Mouse (Mus musculus) thymus, adult 2 months (tissue): ENCODE data around the gene AI467606. TPM values are rescaled to one million over a fixed set of nuclear protein-coding genes. Genes with fewer than 3 reads are reported as not detected.

ENCODE experiments used
- DNase-seq: peaks from one replicate; pipeline ENCODE4 v3.0.0; 2021
- H3K27ac ChIP-seq: fragments of 200-500 bp; 2 replicates; pipeline ENCODE4 v1.5.1; 2012; ENCODE audit warnings: low read length, control low read depth; ENCODE audit not compliant: control insufficient read depth, insufficient read depth
- H3K27me3 ChIP-seq: fragments of 200-500 bp; 2 replicates; pipeline ENCODE4 v1.6.1; 2012; ENCODE audit warnings: mild to moderate bottlenecking, low read length, moderate library complexity, mixed read lengths; ENCODE audit not compliant: control insufficient read depth, insufficient read depth
- H3K36me3 ChIP-seq: fragments of 200-500 bp; 2 replicates; pipeline ENCODE4 v1.6.1; 2012; ENCODE audit warnings: mild to moderate bottlenecking, low read length, moderate library complexity; ENCODE audit not compliant: control insufficient read depth, insufficient read depth
- H3K4me1 ChIP-seq: fragments of 200-500 bp; replicated peaks from 2 replicates; pipeline ENCODE4 v1.6.1; 2012; ENCODE audit warnings: low read length; ENCODE audit not compliant: control insufficient read depth, insufficient read depth
- H3K4me3 ChIP-seq: fragments of 200-500 bp; 2 replicates; pipeline ENCODE4 v1.5.1; 2012; ENCODE audit warnings: mild to moderate bottlenecking, low read length, control low read depth, moderate library complexity; ENCODE audit not compliant: control insufficient read depth, insufficient read depth
- CTCF ChIP-seq: fragments of 200-500 bp; IDR thresholded peaks from 2 replicates; pipeline ENCODE4 v1.5.1; 2012; ENCODE audit warnings: mild to moderate bottlenecking, control low read depth, low read length, moderate library complexity, borderline replicate concordance; ENCODE audit not compliant: control insufficient read depth, poor library complexity, insufficient read depth; ENCODE audit errors: extremely low read depth
- POLR2A ChIP-seq: fragments of 200-500 bp; IDR thresholded peaks from 2 replicates; pipeline ENCODE4 v1.6.1; 2012; ENCODE audit warnings: mild to moderate bottlenecking, low read length, control low read depth, moderate library complexity; ENCODE audit not compliant: control insufficient read depth, poor library complexity, insufficient read depth; ENCODE audit errors: extremely low read depth
- WGBS: fragments of 180-500 bp; shearing (Covaris S2); methylation state at CpG from one replicate; pipeline ENCODE4 v1.1.7; 2018; 5-methylcytosine and 5-hydroxymethylcytosine counted together
- polyA plus RNA-seq: library from polyadenylated mRNA; depleted of rRNA; stranded (reverse); fragments of >200 nt; gene quantifications from 2 replicates; pipeline ENCODE4 v1.2.3, GENCODE M21; 2012; rRNA removed

Gene AI467606
- polyA plus RNA-seq, 1 experiment: 532 TPM

- no peaks in the 10 kb centered on the region for H3K27me3 ChIP-seq
- no peaks in the 10 kb centered on the region for H3K36me3 ChIP-seq
- no peak for TF ChIP-seq POLR2A
- no peak overlapping the region for H3K4me3 ChIP-seq
- no peak for DNase-seq
- 97% methylated on average over 7 of the region's 7 CpGs for WGBS
- H3K4me1 ChIP-seq: peaks cover 41% of the 10 kb centered on the region
- H3K27ac ChIP-seq: no peak overlapping the region
Measured at GRCm38 (mm10) chr7:127139100-127139499, 47.9 kb downstream of the AI467606 start.

- no peak for TF ChIP-seq CTCF
- TF ChIP-seq POLR2A: no peak
- no peaks in the 10 kb centered on the region for H3K36me3 ChIP-seq
- DNase-seq: no peak
- 88% methylated on average over 5 of the region's 5 CpGs for WGBS
- no peaks in the 10 kb centered on the region for H3K27me3 ChIP-seq
- no peak overlapping the region for H3K27ac ChIP-seq
- peaks cover 41% of the 10 kb centered on the region for H3K4me1 ChIP-seq
- no peak overlapping the region for H3K4me3 ChIP-seq
Measured at GRCm38 (mm10) chr7:127139562-127139961, 48.4 kb downstream of the AI467606 start.

- Histone ChIP-seq H3K4me1 (peaks cover 33% of the 10 kb centered on the region), H3K27ac (peak overlapping the region; percentile 45; the same call in 1 of the 2 replicates), H3K27me3 (no peaks in the 10 kb centered on the region), H3K4me3 (no peak overlapping the region), H3K36me3 (no peaks in the 10 kb centered on the region)
- 59% methylated on average over 7 of the region's 7 CpGs for WGBS
- DNase-seq: no peak
- TF ChIP-seq POLR2A (no peak), CTCF (no peak)
Measured at GRCm38 (mm10) chr7:127140623-127141404, 49.7 kb downstream of the AI467606 start.

GRCm38 (mm10) chr7:127142214-127142613, 51.1 kb downstream of the AI467606 start:
- WGBS: 84% methylated on average over 2 of the region's 2 CpGs
- no peak for DNase-seq
- Histone ChIP-seq H3K4me3 (no peak overlapping the region), H3K27ac (no peak overlapping the region), H3K36me3 (no peaks in the 10 kb centered on the region), H3K27me3 (no peaks in the 10 kb centered on the region), H3K4me1 (peaks cover 19% of the 10 kb centered on the region)
- no peak for TF ChIP-seq CTCF
- no peak for TF ChIP-seq POLR2A

- Histone ChIP-seq H3K27ac (no peak overlapping the region), H3K4me1 (peaks cover 19% of the 10 kb centered on the region), H3K27me3 (no peaks in the 10 kb centered on the region), H3K36me3 (no peaks in the 10 kb centered on the region), H3K4me3 (no peak overlapping the region; the same call in 1 of the 2 replicates)
- WGBS: 88% methylated on average over 4 of the region's 4 CpGs
- DNase-seq: no peak
- TF ChIP-seq CTCF (no peak), POLR2A (no peak)
Measured at GRCm38 (mm10) chr7:127142666-127143065, 51.5 kb downstream of the AI467606 start.

Other genes starting within 250 kb of the AI467606 start
- gene Doc2a, start 243.9 kb upstream of the AI467606 start, polyA plus RNA-seq: 0.12 and 0.13 TPM in 2 replicates
- gene Hirip3, start 229.4 kb upstream of the AI467606 start, polyA plus RNA-seq: 18.7 and 24.6 TPM in 2 replicates
- gene Ino80e, start 229.0 kb upstream of the AI467606 start, polyA plus RNA-seq: 120 and 122 TPM in 2 replicates
- 182 and 198 TPM in 2 replicates for gene Taok2, start 206.7 kb upstream of the AI467606 start, polyA plus RNA-seq
- gene Tmem219, start 168.4 kb upstream of the AI467606 start, polyA plus RNA-seq: 87.7 and 94.7 TPM in 2 replicates
- gene Kctd13, start 162.5 kb upstream of the AI467606 start, polyA plus RNA-seq: 38.8 and 42.4 TPM in 2 replicates
- gene Asphd1, start 141.8 kb upstream of the AI467606 start, polyA plus RNA-seq: 0.33 and 0.35 TPM in 2 replicates
- gene Sez6l2, start 140.8 kb upstream of the AI467606 start, polyA plus RNA-seq: 2.9 and 3.7 TPM in 2 replicates
- gene Cdipt, start 115.4 kb upstream of the AI467606 start, polyA plus RNA-seq: 280 and 294 TPM in 2 replicates
- gene Cdiptos, start 115.3 kb upstream of the AI467606 start, polyA plus RNA-seq: 0.34 and 1.0 TPM in 2 replicates
- gene Mvp, start 76.7 kb upstream of the AI467606 start, polyA plus RNA-seq: 42.5 and 64.9 TPM in 2 replicates
- gene Pagr1b, start 74.9 kb upstream of the AI467606 start, polyA plus RNA-seq: 5.4 and 6.2 TPM in 2 replicates
- 11.9 and 12.7 TPM in 2 replicates for gene Pagr1a, start 74.0 kb upstream of the AI467606 start, polyA plus RNA-seq
- 103 and 113 TPM in 2 replicates for gene Gm42742, start 70.3 kb upstream of the AI467606 start, polyA plus RNA-seq
- gene Prrt2, start 70.1 kb upstream of the AI467606 start, polyA plus RNA-seq: 49.7 and 53.1 TPM in 2 replicates
- gene Maz, start 64.3 kb upstream of the AI467606 start, polyA plus RNA-seq: 954 and 1,846 TPM in 2 replicates
- gene Kif22, start 48.9 kb upstream of the AI467606 start, polyA plus RNA-seq: 50.5 and 66.8 TPM in 2 replicates
- gene Zg16, start 4.0 kb upstream of the AI467606 start, polyA plus RNA-seq: 0.73 and 1.2 TPM in 2 replicates
- gene Qprt, start 30.9 kb downstream of the AI467606 start, polyA plus RNA-seq: 8.0 and 10.1 TPM in 2 replicates
- 135 and 157 TPM in 2 replicates for gene Spn, start 46.5 kb downstream of the AI467606 start, polyA plus RNA-seq
- gene Cd2bp2, start 104.7 kb downstream of the AI467606 start, polyA plus RNA-seq: 63.4 and 67.2 TPM in 2 replicates
- gene Tbc1d10b, start 117.1 kb downstream of the AI467606 start, polyA plus RNA-seq: 70.3 and 81.3 TPM in 2 replicates
- gene Mylpf, start 117.5 kb downstream of the AI467606 start, polyA plus RNA-seq: 10.7 and 12.3 TPM in 2 replicates
- 30.4 and 31.6 TPM in 2 replicates for gene Zfp553, start 141.7 kb downstream of the AI467606 start, polyA plus RNA-seq
- gene Sept1, start 141.8 kb downstream of the AI467606 start, polyA plus RNA-seq: 1,045 and 1,102 TPM in 2 replicates
- gene Zfp771, start 152.9 kb downstream of the AI467606 start, polyA plus RNA-seq: 91.3 and 102 TPM in 2 replicates
- 122 and 125 TPM in 2 replicates for gene Dctpp1, start 169.3 kb downstream of the AI467606 start, polyA plus RNA-seq
- 37.2 and 46.3 TPM in 2 replicates for gene Sephs2, start 182.7 kb downstream of the AI467606 start, polyA plus RNA-seq
- 353 and 356 TPM in 2 replicates for gene Itgal, start 204.9 kb downstream of the AI467606 start, polyA plus RNA-seq